In genomic region chr1:88744261-88744660, GRCm38 (mm10) we compare ENCODE assay signal across 19 mouse cellular contexts. TPM values are rescaled to one million over a fixed set of nuclear protein-coding genes. Genes with fewer than 3 reads are reported as not detected.
DNase-seq lines count a peak whose midpoint lies in the region.
"Had no signal": no experiment of that assay in that cellular context is flagged by ENCODE, and none has a peak within 500 bp of the region (broad histone marks: within the 10 kb centered on the region; RNA-seq: fewer than 3 reads in every experiment).

No protein-coding gene starts in this region.

- DNase-seq in heart, adult 11 months: peak; percentile 72
- no peak for DNase-seq in heart, postnatal 4 days
- DNase-seq in ES-CJ7 (ENCODE audit: low read depth, low spot score) (peak; percentile 28), R1 (ENCODE audit: low read depth, low spot score) (peak; percentile 53)
- no peak for DNase-seq in lung, postnatal 10 days
- DNase-seq in cerebellum, adult 9-10 months: no peak
- DNase-seq: adrenal gland, adult 2 months; adrenal gland, adult 8-10 months; adrenal gland, postnatal 10 days; adrenal gland, postnatal 14 days; adrenal gland, postnatal 25 days; adrenal gland, postnatal 36 days; B cell, adult 2 months; cerebellum, adult 11 months; cerebellum, adult 11-12 months; cerebellum, adult 18-20 months; cerebellum, adult 2 months; cerebellum, adult 8-10 months had no signal

RNA-seq across cellular contexts. Expression of gene Arl4c, which starts 42.2 kb away (rescaled TPM):
- 10 to 100 TPM; 33.0 to 34.9 TPM for total RNA-seq in heart, postnatal 4 days (2021)
- total RNA-seq: MEL had no signal

Comparison
In these comparisons a context has a peak if more than half of its experiments do, and no peak if none do; other contexts are left out.
1. DNase-seq: peak in heart, adult 11 months (single experiment), ES-CJ7 (single experiment) and R1 (single experiment); none in heart, postnatal 4 days (single experiment), lung, postnatal 10 days (single experiment) and cerebellum, adult 9-10 months (single experiment).